Mouse (Mus musculus) lung, adult 2 months (tissue): ENCODE measurements around the gene Kif3a.

Experiments
- CTCF ChIP-seq: fragments of 200-500 bp; IDR thresholded peaks from 2 replicates; pipeline ENCODE4 v1.5.1; 2011; ENCODE audit warnings: mild to moderate bottlenecking, low read length, control low read depth; ENCODE audit not compliant: insufficient read depth
- POLR2A ChIP-seq: fragments of 200-500 bp; IDR thresholded peaks from 2 replicates; pipeline ENCODE4 v1.6.1; 2011; ENCODE audit warnings: low read depth, mild to moderate bottlenecking, control low read depth, low read length, borderline replicate concordance; ENCODE audit errors: extremely low read depth

- no peak for TF ChIP-seq CTCF
- no peak for TF ChIP-seq POLR2A
These were observed 42.1 kb downstream of the Kif3a start for GRCm38 (mm10) chr11:53609231-53609630.
